Mouse (Mus musculus) cerebellum, adult 9-11 months (tissue): Measurements from ENCODE around the gene Ints1.

Source experiments
- DNase-seq: peaks from one replicate; pipeline ENCODE4 v3.0.0; 2022

The Ints1 gene

DNA sequence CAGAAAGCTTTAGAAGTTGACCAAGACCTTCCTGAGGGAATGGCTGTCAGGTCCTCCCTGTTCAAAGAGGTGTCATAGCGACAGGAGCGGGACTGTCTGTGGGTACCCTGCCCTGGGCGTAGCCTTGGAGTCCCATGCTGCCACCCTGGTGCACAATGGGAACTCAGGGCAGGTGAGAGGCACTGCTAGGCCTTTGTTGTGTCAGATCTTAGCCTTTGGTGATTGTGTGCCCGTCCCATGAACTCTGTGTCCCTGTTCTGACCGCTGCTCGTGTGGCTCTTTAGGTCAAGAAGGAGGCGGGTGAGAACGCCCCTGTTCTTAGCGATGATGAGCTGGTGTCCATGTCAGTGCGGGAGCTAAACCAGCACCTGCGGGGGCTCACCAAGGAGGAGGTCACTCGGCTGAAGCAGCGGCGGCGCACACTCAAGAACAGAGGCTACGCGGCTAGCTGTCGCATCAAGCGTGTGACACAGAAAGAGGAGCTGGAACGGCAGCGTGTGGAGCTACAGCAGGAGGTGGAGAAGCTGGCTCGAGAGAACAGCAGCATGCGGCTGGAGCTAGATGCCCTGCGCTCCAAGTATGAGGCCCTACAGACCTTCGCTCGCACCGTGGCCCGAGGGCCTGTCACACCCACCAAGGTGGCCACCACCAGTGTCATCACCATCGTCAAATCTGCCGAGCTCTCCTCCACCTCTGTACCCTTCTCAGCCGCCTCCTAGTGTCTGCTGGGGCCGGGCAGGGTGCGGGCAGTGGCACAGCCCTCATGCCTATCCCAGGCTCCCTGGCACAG, 24.5 kb upstream of the Ints1 start:
- DNase-seq, result no peak

DNA sequence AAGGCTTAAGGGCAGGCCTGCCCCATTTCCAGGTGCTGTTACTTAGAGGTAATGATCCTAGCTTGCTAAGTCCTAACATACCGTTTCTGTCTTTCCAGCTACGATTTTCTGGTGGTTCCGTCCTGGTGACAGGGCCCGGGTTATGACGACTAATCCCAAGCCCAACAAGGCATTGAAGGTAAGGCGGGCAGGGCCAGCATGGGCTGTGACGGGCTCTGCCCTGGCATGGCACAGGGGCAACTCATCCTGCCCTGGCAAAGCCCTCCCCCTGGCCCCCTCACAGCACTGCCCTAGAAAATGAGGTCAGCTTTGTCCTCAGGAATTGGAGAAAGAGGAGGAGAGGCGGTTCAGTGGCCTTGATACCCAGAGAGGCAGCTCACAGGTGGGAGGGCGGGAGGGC, 23.6 kb upstream of the Ints1 start:
- no peak for DNase-seq

DNA sequence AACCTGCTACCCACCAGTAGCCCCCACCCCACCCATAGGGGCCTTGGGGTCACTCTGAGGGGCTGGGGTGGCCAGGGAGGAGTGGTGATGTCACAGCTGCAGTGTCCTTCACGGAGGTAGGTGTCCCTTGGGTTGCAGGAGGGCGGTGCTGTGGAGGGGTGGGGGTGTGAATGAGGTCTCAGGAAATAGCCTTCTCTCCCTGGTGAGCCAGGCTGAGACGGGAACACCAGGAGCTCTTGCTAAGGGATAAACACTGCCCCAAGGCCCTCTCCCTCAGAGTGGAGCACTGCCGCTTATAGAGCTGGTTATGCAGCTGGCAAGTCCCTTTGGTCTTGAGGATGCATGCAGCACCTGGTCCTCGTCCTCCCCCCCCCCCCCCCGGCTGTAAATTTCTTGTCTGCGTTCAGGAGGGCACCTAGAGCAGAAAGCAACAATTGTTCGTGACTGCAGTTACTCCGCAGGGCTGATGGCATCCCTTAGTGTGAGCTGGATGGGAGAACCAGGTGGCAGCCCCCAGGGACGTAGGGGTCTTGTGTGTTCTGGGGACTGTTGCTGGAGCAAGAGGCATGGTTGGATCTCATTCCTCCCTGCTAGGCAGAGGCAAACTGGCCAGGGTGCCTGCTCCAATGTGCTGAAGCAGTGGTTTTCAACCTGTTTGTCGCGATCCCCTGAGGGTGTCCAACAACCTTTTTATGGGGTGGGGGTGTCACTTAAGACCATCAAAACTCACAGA, 22.9 kb upstream of the Ints1 start:
- no peak for DNase-seq

DNA sequence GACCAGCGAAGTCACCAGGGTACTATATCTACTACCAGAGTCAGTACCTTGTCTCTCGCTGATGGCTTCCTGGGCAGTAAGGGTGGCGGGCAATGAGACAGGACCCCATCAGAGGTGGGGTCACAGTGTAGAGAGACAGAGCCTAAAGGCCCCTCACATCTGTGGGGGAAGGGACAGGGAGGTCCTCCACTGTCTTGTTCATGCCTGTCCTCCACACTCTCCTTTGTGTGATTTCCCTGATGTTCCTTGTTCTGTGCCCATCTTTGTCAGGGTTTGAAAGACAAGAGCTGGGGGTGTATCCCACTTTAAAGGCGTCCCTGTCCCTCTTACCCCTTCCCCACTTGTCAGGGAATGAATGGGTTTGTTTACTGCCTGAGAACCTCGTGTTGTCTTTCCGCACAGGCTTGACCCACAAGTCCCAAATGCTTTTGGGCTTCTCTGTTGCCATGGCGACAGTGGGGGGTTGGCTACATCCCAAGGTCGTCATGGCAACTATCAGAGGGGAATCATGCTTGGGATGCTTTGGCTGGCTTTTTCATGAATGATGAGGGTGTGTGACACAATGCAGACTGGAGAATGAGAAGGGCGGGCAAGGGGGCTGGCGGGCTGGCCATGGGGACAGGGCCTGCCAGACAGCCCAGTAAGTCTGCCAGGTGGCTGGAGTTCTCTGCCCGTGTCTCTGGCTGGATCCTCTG, 22.1 kb upstream of the Ints1 start:
- peak; percentile 52 for DNase-seq

DNA sequence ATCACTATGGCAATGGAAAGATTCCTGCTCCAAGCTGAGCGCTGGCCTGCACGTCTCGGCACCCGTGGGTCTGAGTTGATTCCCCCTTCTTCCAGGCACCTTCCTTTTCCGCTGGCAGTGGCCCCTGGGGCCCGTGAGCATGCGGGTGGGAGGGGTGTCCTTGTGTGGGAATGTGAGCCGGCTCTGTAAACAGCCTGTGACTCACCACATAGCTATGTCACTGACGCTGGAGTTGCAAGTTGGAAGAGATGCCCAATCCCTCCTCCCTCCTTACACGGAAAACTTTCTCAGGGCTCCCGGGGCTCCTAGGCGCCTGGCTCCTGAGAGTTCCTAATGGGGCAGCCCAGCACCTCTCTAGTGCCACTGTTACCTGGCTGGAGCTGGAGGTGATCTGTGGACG, 21.4 kb upstream of the Ints1 start:
- no peak for DNase-seq

DNA sequence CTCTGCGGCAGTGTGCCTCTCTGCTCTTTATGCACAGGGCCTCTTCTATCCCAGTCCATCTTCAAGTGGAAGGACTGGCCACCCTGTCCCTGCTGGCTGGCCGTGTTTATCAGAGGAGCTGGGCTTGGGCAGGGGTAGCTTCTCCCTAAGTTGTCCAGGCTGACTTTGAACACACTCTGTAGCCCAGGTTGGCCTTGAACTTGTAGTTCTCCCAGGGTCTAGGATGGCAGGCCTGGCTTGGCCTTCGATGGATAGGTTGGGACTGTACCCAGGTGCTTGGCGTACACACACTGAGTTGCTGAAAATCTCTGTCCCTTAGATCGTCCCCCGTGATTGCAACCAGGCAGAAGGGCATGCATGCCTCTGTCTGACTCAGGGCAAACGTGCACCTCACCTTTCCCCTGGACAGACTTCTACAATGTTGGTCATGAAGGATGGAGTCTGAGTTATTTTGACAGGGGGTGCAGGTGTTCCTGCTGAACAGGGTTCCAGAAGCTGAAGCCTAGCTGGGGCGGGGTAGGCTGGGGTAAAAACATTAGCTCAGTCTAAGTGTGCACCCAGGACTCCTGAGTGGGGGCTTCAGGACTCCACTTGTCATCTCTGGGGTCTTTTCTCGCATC, 20.6 kb upstream of the Ints1 start:
- DNase-seq, result no peak

DNA sequence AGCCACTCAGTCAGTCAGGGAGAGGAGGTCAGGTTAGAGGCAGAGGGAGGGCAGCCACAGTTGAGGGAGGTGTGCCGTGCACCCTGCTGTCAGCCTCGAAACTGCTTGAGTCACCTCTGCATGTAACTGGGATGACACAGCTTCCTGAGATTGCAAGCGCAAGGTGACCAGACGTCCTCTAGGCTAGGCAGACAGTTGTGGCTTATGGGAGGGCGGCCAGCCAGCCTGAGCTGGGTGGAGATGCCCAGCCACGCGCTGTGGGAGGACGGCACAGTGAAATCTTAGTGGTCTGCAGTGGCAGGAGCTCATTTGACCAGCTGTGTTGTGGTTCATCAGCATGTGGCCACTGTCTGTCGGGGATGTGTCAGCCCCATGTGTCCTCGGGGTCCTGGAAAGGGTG, 19.5 kb upstream of the Ints1 start:
- no peak for DNase-seq

DNA sequence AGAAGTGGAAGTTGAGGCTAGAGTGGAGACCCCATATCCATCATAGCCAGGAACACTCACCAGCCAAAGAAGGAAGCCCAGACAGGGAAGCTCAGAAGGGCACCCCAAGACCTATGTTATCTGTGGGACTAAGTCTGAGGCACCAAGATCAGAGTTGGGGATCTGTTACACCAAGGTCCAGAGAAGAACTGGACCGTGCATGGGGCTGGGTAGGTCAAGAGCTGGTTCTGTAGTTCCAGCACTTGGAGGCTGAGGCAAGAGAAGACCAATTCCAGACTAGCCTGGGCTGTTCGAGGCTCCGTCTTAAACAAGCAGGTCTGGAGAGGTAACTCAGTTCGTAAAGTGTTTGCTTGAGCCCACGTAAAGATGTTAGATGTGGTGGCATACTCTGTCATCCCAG, 18.7 kb upstream of the Ints1 start:
- DNase-seq, result no peak

DNA sequence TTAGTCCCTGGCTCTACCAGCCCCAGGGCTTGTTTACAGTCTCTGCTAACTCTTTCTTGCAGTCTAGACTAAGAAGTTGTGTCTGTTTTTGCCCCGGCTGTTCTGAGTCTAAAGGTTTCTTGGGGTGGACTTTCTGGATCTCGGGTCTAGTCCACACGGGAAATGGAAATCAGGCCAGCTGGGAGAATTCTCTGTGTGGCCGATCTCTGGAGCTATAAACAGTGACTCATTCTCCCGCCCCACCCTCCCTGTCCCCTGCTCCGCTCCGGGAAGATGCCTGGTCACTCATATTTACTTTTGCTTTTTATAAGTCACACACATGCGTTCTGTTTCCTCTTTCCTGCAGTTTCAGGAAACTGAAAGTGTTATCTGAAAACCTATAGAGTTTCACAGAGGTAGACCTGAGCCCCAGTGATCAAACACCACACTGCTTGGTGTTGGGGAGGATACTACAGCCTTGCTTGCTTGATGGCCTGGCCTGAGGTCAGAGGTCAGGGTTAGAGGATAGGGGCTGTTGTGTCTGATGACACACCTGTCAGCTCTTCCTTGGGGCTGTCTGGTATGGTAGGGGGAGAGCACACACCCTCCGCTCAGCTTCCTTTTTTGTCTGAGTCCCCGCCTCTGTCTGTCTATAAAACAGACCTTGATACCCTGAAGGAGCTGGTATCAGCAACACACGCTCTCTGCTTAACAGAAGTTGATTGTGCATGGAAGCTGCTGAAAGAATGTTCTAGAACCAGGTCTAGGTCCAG, 18.0 kb upstream of the Ints1 start:
- no peak for DNase-seq

DNA sequence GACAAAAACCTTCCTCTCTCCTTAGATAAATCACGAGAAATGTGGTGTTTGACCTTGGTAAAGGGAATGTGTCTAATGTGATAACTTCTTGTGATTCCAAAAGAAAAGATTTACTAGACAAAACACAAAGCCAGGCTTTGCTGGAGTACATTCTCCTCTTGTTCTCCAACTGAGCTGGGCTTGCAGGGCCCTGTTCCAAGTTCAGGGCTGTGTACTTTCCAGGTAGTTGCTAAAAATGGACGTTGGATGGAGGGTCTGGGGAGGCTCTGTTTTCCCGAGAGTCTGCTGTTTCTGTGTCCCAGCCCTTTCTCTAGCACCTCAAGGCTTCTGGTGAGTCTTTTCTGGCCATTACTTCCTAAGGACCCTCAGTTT, 17.5 kb upstream of the Ints1 start:
- no peak for DNase-seq

DNA sequence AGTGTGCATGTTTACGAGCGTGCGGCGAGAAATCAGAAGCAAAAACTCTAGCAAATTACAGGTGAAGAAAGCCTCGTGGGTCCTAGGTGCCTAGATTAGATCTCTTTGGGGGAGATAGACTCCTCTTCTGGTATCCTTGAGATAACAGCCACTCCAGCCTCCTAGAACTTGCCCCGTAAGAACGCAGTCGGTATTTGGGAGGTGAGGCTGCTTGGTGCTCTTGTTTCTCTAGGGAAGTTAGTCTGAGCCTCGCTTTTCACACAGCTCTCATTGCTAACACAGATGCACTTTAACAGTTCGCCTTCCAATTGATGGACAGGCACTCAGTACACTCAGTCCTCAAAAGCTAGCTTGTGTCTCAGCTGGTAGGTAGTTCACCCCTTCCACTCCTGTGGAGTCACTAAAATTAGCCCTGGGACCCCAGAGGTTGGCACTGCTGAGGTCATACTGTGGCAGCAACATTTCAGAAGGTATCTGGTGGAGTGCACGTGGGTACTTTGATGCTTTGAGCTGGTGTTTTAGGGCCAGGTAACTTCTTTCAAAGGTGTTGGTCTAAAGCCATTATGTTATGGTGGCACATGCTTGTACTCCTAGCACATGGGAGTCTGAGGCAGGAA, 16.8 kb upstream of the Ints1 start:
- DNase-seq, result no peak

DNA sequence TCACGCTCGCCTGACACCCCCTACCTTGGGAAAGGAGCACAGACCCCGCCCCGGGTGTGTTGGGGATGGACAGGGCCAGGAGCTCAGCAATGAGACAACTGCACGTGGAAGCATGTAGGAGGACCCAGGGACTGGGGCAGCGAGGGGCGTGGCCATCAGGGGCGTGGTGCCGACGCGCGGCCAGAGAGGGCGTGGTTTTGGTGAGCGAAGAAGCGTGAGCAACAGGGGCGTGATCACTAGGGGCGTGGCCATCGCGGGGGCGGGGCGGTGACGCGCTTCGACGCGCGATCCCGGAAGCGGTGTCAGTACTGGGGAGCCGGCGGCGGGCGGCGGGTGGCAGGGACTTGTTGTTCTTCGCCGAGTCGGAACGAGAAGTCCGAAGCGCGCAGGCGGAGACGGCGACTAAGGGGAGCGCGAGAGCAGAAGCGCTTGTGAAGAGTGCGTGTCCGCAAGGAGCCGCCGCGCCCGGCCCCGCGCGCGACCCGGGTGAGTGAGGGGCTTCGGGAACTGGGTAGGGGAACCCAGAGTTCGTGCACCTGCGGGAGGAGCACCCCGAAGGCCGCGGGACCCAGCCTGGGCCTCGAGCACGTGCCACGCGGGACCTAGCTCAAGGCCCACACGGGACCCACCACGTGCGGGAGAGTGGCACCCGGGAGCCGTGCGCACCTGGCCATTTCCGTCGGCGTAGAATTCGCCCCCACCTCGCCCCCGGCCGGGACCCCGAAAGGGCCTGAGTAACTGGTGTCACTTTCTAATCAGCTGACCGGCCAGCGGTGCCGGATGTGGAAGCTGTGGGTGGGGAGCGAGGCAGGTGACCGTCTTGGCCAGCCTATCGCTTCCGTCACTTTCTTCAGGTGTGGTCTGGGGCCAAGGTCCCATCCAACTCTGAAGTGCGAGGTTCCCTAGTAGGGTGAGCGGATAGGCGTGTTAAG, 16.0 kb upstream of the Ints1 start, which contains the start of gene Mafk:
TSS of gene Mafk (plus strand) at position 287 of the 932 bp plus-strand sequence.
- DNase-seq, result peak; percentile 84

DNA sequence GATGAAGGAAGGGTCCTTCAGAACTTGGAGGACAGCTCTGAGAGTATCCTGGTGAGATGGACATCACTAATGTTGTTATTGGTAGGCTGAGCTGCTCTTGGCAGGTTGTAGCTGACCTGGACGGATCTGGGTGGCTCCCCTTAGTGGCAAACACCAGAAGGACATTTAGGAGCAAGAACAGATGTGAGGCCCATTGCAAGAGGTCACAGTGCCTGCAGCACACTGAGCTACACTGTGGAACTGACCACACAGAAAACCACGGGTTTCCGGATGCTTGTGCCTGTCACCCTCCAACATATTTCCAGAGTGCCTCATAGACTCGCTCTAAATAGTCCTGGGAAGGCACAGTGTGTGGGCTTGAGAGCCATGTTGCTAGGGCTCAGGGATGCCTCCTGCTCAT, 14.0 kb upstream of the Ints1 start:
- no peak for DNase-seq

DNA sequence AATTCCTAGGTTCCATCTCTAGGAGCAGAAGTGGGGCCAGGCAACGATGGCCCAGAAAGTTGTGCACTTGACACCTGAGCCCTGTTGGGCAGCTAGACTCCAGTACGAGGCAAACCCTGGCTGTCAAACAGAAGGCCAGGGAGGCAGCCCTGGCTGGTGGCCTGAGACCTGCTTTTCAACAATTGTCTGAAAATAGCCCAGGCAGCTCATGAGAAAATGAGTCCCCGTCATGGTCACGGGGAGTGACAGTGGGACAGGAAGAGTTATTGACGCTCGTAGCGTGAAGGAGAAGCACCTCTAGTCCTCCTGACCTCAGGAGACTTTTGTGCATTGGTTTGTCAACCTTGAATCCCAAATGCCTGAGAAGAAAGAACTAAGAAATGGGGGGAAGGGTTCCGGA, 5.9 kb upstream of the Ints1 start:
- no peak for DNase-seq

DNA sequence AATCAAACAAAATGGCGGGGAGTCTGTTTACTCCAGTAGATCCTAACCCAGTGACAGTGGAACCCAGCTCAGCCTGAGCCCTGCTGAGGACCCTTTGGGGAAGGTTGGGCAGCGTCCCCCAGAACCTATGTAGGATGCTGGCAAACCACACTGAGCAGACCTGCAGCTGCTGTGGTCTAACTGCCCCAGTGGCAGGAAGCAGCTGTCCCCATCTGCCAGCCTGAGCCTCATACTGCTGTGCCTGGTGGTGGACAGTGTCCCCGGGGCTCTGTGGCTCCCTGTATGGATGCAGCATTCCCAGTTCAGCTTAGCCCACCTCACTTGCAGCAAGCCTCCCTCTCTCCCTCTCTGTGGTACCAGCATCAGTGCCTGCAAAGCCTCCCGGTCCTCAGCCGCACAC, 1.5 kb upstream of the Ints1 start:
- DNase-seq, result no peak

DNA sequence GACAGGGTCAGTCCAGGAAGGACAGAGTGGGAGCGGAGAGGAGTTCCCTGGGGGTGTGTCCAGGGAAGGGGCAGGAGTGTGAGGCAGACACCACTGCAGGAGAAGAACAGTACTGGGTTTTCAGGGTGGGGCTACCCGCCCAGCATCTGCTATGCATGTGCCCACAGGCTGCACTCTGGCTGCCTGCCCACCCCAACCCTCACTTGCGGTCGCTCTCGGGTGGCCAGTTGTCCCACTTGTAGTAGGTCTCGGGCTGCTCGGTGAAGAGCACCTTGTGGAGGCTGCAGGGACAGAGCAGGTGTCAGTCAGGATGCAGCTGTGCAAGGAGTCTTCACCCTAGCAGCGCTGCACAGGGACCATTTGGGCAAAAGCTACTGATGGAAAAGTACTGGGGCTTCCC, 7.3 kb downstream of the Ints1 start:
- no peak for DNase-seq

DNA sequence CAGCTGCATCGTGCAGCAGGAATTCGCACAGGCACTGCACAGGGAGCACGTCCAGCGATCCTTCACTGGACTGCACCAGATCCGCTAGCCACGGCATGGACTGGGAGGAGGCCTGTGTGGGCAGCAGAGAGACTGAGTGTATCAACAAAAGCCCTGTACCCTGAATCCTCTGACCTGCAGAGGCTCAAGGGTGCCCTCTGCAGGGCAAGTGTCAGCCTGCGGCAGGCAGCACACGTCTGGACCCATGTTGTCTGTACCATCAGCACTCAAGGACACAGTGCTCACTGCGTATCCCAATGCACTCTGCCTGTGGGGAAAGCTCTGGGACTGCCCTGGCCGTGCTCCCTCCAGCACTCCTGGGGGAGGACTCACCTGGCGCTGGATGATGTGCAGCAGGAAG, 11.2 kb downstream of the Ints1 start:
- no peak for DNase-seq

DNA sequence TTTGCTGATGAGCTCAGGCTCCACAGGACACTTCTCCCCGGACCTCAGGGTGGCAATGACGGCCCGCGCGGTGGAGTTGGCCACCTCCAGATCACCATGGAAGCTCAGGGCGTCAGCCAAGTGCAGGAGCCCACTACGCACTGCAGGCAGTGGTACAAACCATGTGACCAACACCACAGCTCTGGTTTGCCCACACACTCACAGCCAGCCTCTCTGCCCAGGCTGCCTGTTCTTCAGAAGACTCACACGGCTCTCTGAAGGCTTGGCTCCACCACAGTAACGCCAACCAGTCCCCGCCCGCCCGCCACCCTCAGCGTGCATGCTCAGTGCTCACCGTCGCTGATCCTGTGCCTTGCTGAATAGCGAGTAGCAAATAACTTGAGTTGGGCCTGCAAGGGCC, 17.4 kb downstream of the Ints1 start:
- no peak for DNase-seq

DNA sequence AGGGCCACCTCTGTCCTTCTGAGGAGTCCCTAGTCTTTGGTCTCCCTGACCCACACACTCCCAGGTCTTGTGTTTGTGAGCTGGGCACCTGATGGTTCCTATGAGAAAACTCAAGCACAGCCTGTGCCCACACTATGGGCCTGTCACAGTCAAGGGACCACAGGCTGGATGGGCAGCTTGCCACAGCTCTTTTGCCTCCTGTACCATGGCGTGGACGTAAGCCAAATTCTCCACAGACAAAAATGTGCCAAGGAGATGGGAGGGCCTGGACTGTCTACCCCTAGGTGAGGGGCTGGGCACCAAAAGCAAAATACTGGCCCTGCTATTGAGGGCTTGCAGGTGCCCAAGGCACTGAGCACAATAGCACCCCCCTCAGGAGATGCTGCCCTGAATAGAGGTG, 18.9 kb downstream of the Ints1 start:
- no peak for DNase-seq

DNA sequence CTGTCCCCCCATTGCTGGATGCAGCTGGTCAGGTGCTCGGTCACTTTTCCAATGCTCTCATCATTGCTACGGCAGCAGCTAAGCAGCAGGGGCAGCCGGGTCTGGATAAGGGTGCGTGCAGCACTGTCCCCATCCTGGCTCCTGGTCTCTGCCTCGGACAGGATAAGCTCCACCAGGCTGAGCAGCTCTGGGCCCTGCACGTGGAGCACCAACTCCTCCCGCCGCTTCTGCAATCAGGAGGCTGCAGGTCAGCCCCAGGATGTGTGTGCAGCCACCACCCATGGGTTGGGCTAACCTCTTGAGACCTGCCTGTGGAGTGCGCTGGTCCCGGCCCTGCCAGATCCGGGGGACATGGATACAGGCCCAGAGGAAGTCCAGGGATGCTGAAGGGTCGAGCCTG, 19.3 kb downstream of the Ints1 start:
- no peak for DNase-seq

DNA sequence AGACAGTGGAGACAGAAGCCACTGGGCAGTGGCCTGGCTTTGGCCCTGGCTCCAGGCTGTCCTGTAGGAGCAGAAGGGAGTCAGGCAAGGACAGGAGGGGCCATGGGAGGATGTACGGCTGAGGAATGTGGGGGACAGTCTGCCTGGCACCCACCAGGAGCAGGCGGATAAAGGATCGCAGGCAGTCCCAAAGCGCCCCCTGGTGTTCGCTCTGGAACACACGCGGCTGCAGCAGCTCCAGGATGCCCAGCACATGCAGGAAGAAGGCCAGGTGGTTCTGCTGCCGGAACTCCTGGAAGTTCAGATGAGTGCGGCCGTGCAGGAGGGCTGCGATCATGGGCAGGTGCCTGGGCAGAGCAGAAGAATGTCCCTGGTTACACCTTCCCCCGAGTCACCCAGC, 20.7 kb downstream of the Ints1 start:
- DNase-seq, result peak; percentile 72
